Mouse (Mus musculus) liver, adult (tissue): Measurements from ENCODE around the gene Slc1a2.

Source experiments
- GATA4 ChIP-seq: IDR thresholded peaks from 2 replicates; pipeline ENCODE4 v1.6.1; 2014; ENCODE audit warnings: mild to moderate bottlenecking, low read length; ENCODE audit not compliant: insufficient replicate concordance

Gene Slc1a2

GRCm38 (mm10) chr2:102657726-102658125 is 733 bp upstream of the Slc1a2 start:
- no peak for TF ChIP-seq GATA4

- TF ChIP-seq GATA4: no peak
Measured at GRCm38 (mm10) chr2:102658661-102659520, 432 bp downstream of the Slc1a2 start.

GRCm38 (mm10) chr2:102659521-102659830 is 1.0 kb downstream of the Slc1a2 start:
- TF ChIP-seq GATA4: no peak

GRCm38 (mm10) chr2:102661052-102661451 is 2.6 kb downstream of the Slc1a2 start:
- no peak for TF ChIP-seq GATA4

GRCm38 (mm10) chr2:102662911-102663310 is 4.5 kb downstream of the Slc1a2 start:
- no peak for TF ChIP-seq GATA4

GRCm38 (mm10) chr2:102663339-102663738 is 4.9 kb downstream of the Slc1a2 start:
- no peak for TF ChIP-seq GATA4

- no peak for TF ChIP-seq GATA4
Measured at GRCm38 (mm10) chr2:102663865-102664264, 5.4 kb downstream of the Slc1a2 start.

GRCm38 (mm10) chr2:102667981-102668380 is 9.5 kb downstream of the Slc1a2 start:
- no peak for TF ChIP-seq GATA4

GRCm38 (mm10) chr2:102669580-102669979 is 11.1 kb downstream of the Slc1a2 start:
- TF ChIP-seq GATA4: no peak

GRCm38 (mm10) chr2:102674582-102674981 is 16.1 kb downstream of the Slc1a2 start:
- no peak for TF ChIP-seq GATA4

GRCm38 (mm10) chr2:102675275-102675674 is 16.8 kb downstream of the Slc1a2 start:
- TF ChIP-seq GATA4: no peak

GRCm38 (mm10) chr2:102676716-102677312 is 18.4 kb downstream of the Slc1a2 start:
- TF ChIP-seq GATA4: no peak

GRCm38 (mm10) chr2:102677400-102677799 is 18.9 kb downstream of the Slc1a2 start:
- no peak for TF ChIP-seq GATA4

- no peak for TF ChIP-seq GATA4
Measured at GRCm38 (mm10) chr2:102681351-102681750, 22.9 kb downstream of the Slc1a2 start.

- no peak for TF ChIP-seq GATA4
Measured at GRCm38 (mm10) chr2:102682168-102682567, 23.7 kb downstream of the Slc1a2 start.

GRCm38 (mm10) chr2:102685371-102686107 is 27.1 kb downstream of the Slc1a2 start:
- TF ChIP-seq GATA4: no peak

GRCm38 (mm10) chr2:102686108-102686450 is 27.6 kb downstream of the Slc1a2 start:
- TF ChIP-seq GATA4: no peak

GRCm38 (mm10) chr2:102693556-102693955 is 35.1 kb downstream of the Slc1a2 start:
- no peak for TF ChIP-seq GATA4
